Mouse (Mus musculus): ENCODE results near the gene Svop.

- TF ChIP-seq POLR2A (IDR thresholded peaks at IDR 0.05; ENCODE audit: extremely low read depth, insufficient read depth, low read length) (no peak), CTCF (IDR thresholded peaks at IDR 0.05; ENCODE audit: extremely low read depth, insufficient read depth, low read length) (no peak)
These were observed 50.5 kb downstream of the Svop start for GRCm38 (mm10) chr5:114040911-114041310.

All from cortical plate, adult 2 months (tissue).